Comparison of ENCODE assay signal across 22 mouse cellular contexts in genomic region chr14:69100866-69101265, GRCm38 (mm10).
DNase-seq lines count a peak whose midpoint lies in the region; ATAC-seq and TF ChIP-seq lines count a peak whose summit lies in the region.
"Had no signal": no experiment of that assay in that cellular context is flagged by ENCODE, and none has a peak within 500 bp of the region (broad histone marks: within the 10 kb centered on the region; RNA-seq: fewer than 3 reads in every experiment).

No protein-coding gene starts in this region.

- no peaks in the 10 kb centered on the region for H3K36me3 ChIP-seq in forebrain, embryonic 11.5 days (ENCODE audit: control insufficient read depth, insufficient read depth, low read length)
- no peaks in the 10 kb centered on the region for H3K36me3 ChIP-seq in forebrain, embryonic 13.5 days (ENCODE audit: poor library complexity, severe bottlenecking)
- H3K36me3 ChIP-seq: embryonic facial prominence, embryonic 10.5 days; embryonic facial prominence, embryonic 12.5 days; forebrain, embryonic 12.5 days; forebrain, embryonic 15.5 days had no signal

- WGBS in forebrain, embryonic 11.5 days, result 90% methylated on average over 5 of the region's 5 CpGs
- 91% methylated on average over 5 of the region's 5 CpGs for WGBS in forebrain, embryonic 13.5 days

- no peak for TF ChIP-seq CTCF in layer of hippocampus, adult 2 months (conservative IDR thresholded peaks at IDR 0.05)

- H3K4me2 ChIP-seq in forebrain, embryonic 11.5 days (ENCODE audit: low read depth, low read length, severe bottlenecking), result no peak overlapping the region
- H3K4me2 ChIP-seq in forebrain, embryonic 13.5 days, result no peak overlapping the region
- H3K4me2 ChIP-seq: embryonic facial prominence, embryonic 12.5 days; forebrain, embryonic 12.5 days; forebrain, embryonic 15.5 days had no signal

- no peak overlapping the region for H3K4me3 ChIP-seq in forebrain, embryonic 11.5 days (ENCODE audit: low read depth, low read length)
- H3K4me3 ChIP-seq in layer of hippocampus, adult 2 months, result no peak overlapping the region
- H3K4me3 ChIP-seq in forebrain, embryonic 13.5 days, result no peak overlapping the region
- H3K4me3 ChIP-seq: embryonic facial prominence, embryonic 10.5 days; embryonic facial prominence, embryonic 12.5 days; forebrain, embryonic 12.5 days; forebrain, embryonic 15.5 days had no signal

- no peaks in the 10 kb centered on the region for H3K27me3 ChIP-seq in forebrain, embryonic 11.5 days (ENCODE audit: control insufficient read depth, insufficient read depth, low read length)
- no peaks in the 10 kb centered on the region for H3K27me3 ChIP-seq in forebrain, embryonic 13.5 days
- H3K27me3 ChIP-seq: embryonic facial prominence, embryonic 12.5 days; forebrain, embryonic 12.5 days; forebrain, embryonic 15.5 days had no signal

- H3K9me3 ChIP-seq in forebrain, embryonic 11.5 days (ENCODE audit: control insufficient read depth, low read length), result no peaks in the 10 kb centered on the region
- H3K9me3 ChIP-seq in forebrain, embryonic 13.5 days (replicated peaks), result no peaks in the 10 kb centered on the region
- H3K9me3 ChIP-seq: embryonic facial prominence, embryonic 10.5 days; embryonic facial prominence, embryonic 12.5 days; forebrain, embryonic 12.5 days; forebrain, embryonic 15.5 days had no signal

- peak; percentile 7 for DNase-seq in heart, adult 11 months
- DNase-seq in heart, adult 18-20 months, result no peak
- peak; percentile 6 for DNase-seq in 416B (ENCODE audit: low read depth)
- no peak for DNase-seq in forebrain, embryonic 11.5 days (ENCODE audit: low spot score)
- DNase-seq in layer of hippocampus, adult 2 months (ENCODE audit: low spot score in 2 of 2), result no peak
- DNase-seq: adrenal gland, adult 2 months; adrenal gland, postnatal 10 days; adrenal gland, postnatal 25 days; cerebellum, adult 11 months; cerebellum, adult 18-20 months; cerebellum, adult 8-10 months; cerebellum, adult 9-11 months; cerebellum, postnatal 14 days; cerebellum, postnatal 36 days; forebrain, postnatal 0 days had no signal

- H3K4me1 ChIP-seq in forebrain, embryonic 11.5 days (replicated peaks; ENCODE audit: control insufficient read depth, insufficient read depth, low read length), result no peaks in the 10 kb centered on the region
- no peaks in the 10 kb centered on the region for H3K4me1 ChIP-seq in forebrain, embryonic 13.5 days
- H3K4me1 ChIP-seq: forebrain, embryonic 12.5 days; forebrain, embryonic 15.5 days had no signal

- no peak overlapping the region for H3K9ac ChIP-seq in forebrain, embryonic 11.5 days (ENCODE audit: low read length)
- no peak overlapping the region for H3K9ac ChIP-seq in forebrain, embryonic 13.5 days
- H3K9ac ChIP-seq: embryonic facial prominence, embryonic 12.5 days; forebrain, embryonic 12.5 days; forebrain, embryonic 15.5 days; forebrain, postnatal 0 days had no signal

- peak; percentile 89 for ATAC-seq in granulocyte monocyte progenitor cell, adult 5-6 weeks (replicated peaks; ENCODE audit: poor library complexity, severe bottlenecking)
- ATAC-seq in megakaryocyte progenitor cell, adult 5-6 weeks (replicated peaks; ENCODE audit: poor library complexity), result peak; percentile 76
- ATAC-seq in forebrain, embryonic 11.5 days (replicated peaks; ENCODE audit: low FRiP score), result no peak
- no peak for ATAC-seq in forebrain, embryonic 13.5 days
- ATAC-seq: forebrain, embryonic 15.5 days; forebrain, postnatal 0 days had no signal

- no peak overlapping the region for H3K27ac ChIP-seq in forebrain, embryonic 11.5 days (ENCODE audit: low read depth, low read length)
- H3K27ac ChIP-seq in layer of hippocampus, adult 2 months, result no peak overlapping the region
- H3K27ac ChIP-seq in forebrain, embryonic 13.5 days, result no peak overlapping the region
- H3K27ac ChIP-seq: embryonic facial prominence, embryonic 10.5 days; embryonic facial prominence, embryonic 12.5 days; forebrain, embryonic 12.5 days; forebrain, embryonic 15.5 days had no signal

Comparison
In these comparisons a context has a peak if more than half of its experiments do, and no peak if none do; other contexts are left out.
1. DNase-seq: peak in heart, adult 11 months (single experiment) and 416B (single experiment); none in heart, adult 18-20 months (0 of 2), forebrain, embryonic 11.5 days (single experiment) and layer of hippocampus, adult 2 months (0 of 2).
2. ATAC-seq: peak in granulocyte monocyte progenitor cell, adult 5-6 weeks (single experiment) and megakaryocyte progenitor cell, adult 5-6 weeks (single experiment); none in forebrain, embryonic 11.5 days (single experiment) and forebrain, embryonic 13.5 days (single experiment).